In the genomic region with DNA sequence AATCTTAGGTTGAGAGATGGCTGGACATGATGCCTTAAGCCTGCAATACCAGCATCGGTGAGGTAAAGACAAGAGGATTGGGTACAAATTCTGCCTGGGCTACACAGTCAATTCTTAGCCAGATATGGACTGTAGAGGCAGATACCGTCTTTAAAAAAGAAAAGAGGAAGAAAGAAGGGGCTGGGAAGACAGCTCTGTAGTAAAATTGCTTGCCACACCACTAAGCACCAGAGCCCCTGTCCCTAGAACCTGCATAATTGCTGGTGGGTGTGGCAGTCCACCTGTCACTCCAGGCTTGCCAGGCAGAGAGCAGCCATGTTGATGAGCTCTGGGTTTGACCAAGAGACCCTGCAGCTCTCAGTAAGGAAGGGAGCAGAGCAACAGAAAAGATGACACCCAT, we compare ENCODE assay signal across 25 mouse cellular contexts.
"Had no signal": no experiment of that assay in that cellular context is flagged by ENCODE, and none has a peak within 500 bp of the region (broad histone marks: within the 10 kb centered on the region; RNA-seq: fewer than 3 reads in every experiment).

No protein-coding gene starts in this region.

- H3K4me3 ChIP-seq: heart, embryonic 10.5 days; heart, embryonic 12.5 days; hindbrain, embryonic 10.5 days; hindbrain, embryonic 12.5 days; hindbrain, embryonic 15.5 days; kidney, embryonic 15.5 days; layer of hippocampus, adult 2 months; left cerebral cortex, adult 2 months; limb, embryonic 13.5 days; limb, embryonic 15.5 days; liver, embryonic 12.5 days had no signal

- H3K4me1 ChIP-seq: hindbrain, embryonic 12.5 days; hindbrain, embryonic 15.5 days; kidney, embryonic 15.5 days; limb, embryonic 15.5 days; liver, embryonic 12.5 days had no signal

- H3K27me3 ChIP-seq: heart, embryonic 12.5 days; hindbrain, embryonic 12.5 days; hindbrain, embryonic 15.5 days; kidney, embryonic 15.5 days; limb, embryonic 13.5 days; limb, embryonic 15.5 days; liver, embryonic 12.5 days had no signal

- DNase-seq: gastrocnemius, postnatal 14 days; gastrocnemius, postnatal 36 days; heart, postnatal 10 days; heart, postnatal 4 days; kidney, adult 11 months; kidney, adult 2 months; kidney, adult 9 months; kidney, postnatal 14 days; kidney, postnatal 36 days; left cerebral cortex, postnatal 4 days had no signal

- ATAC-seq: hindbrain, postnatal 0 days; intestine, embryonic 16.5 days; liver, embryonic 12.5 days had no signal

- H3K4me2 ChIP-seq: heart, embryonic 12.5 days; hindbrain, embryonic 12.5 days; hindbrain, embryonic 15.5 days; kidney, embryonic 15.5 days; limb, embryonic 13.5 days; limb, embryonic 15.5 days; liver, embryonic 12.5 days had no signal

- H3K27ac ChIP-seq: heart, embryonic 10.5 days; hindbrain, embryonic 10.5 days; hindbrain, embryonic 12.5 days; hindbrain, embryonic 15.5 days; hindbrain, postnatal 0 days; kidney, embryonic 15.5 days; kidney, postnatal 0 days; layer of hippocampus, adult 2 months; left cerebral cortex, adult 2 months; limb, embryonic 13.5 days; limb, embryonic 15.5 days; liver, embryonic 12.5 days; liver, embryonic 14.5 days had no signal

- H3K9me3 ChIP-seq: hindbrain, embryonic 15.5 days; limb, embryonic 15.5 days; liver, embryonic 12.5 days had no signal

- H3K9ac ChIP-seq: heart, embryonic 12.5 days; hindbrain, embryonic 12.5 days; hindbrain, embryonic 15.5 days; kidney, embryonic 15.5 days; limb, embryonic 13.5 days; limb, embryonic 15.5 days; liver, embryonic 12.5 days; liver, embryonic 14.5 days had no signal

- H3K36me3 ChIP-seq: heart, embryonic 12.5 days; hindbrain, embryonic 10.5 days; hindbrain, embryonic 12.5 days; hindbrain, embryonic 15.5 days; kidney, embryonic 15.5 days; limb, embryonic 13.5 days; limb, embryonic 15.5 days; liver, embryonic 12.5 days had no signal
